In genomic region chr7:17027588-17028343, GRCm38 (mm10) we compare ENCODE assay signal across 8 mouse cellular contexts. TPM values are rescaled to one million over a fixed set of nuclear protein-coding genes. Genes with fewer than 3 reads are reported as not detected.
DNase-seq lines count a peak whose midpoint lies in the region; ATAC-seq and TF ChIP-seq lines count a peak whose summit lies in the region.

Gene Ppp5c (minus strand): TSS chr7:17027924.

- peak within 1 kb of the TSS; percentile 83 for H3K9ac ChIP-seq in forebrain, embryonic 13.5 days
- peak within 1 kb of the TSS; percentile 85 for H3K9ac ChIP-seq in liver, postnatal 0 days (replicated peaks)
- peak within 1 kb of the TSS; percentile 78 for H3K9ac ChIP-seq in neural tube, embryonic 14.5 days (replicated peaks; ENCODE audit: low read depth, low read length)

- 0% methylated on average over 56 of the region's 58 CpGs for WGBS in forebrain, embryonic 13.5 days
- WGBS in large intestine, adult 2 months: under 1% methylated on average over 57 of the region's 58 CpGs
- under 1% methylated on average over 54 of the region's 58 CpGs for WGBS in liver, postnatal 0 days (ENCODE audit: insufficient replicate concordance)
- WGBS in neural tube, embryonic 14.5 days: under 1% methylated on average over 55 of the region's 58 CpGs

- no peak for TF ChIP-seq CTCF in E14TG2a.4 (conservative IDR thresholded peaks at IDR 0.05; ENCODE audit: low read length)
- TF ChIP-seq CTCF in liver, postnatal 0 days (IDR thresholded peaks at IDR 0.05; ENCODE audit: low read depth): no peak

- H3K27me3 ChIP-seq in E14TG2a.4 (ENCODE audit: insufficient read depth, low read length): no peaks in the 10 kb centered on the region
- H3K27me3 ChIP-seq in forebrain, embryonic 13.5 days: no peaks in the 10 kb centered on the region
- no peaks in the 10 kb centered on the region for H3K27me3 ChIP-seq in liver, postnatal 0 days (ENCODE audit: insufficient read depth, low read length)
- H3K27me3 ChIP-seq in neural tube, embryonic 14.5 days (ENCODE audit: control insufficient read depth, insufficient read depth, low read length): no peaks in the 10 kb centered on the region

- no peak for TF ChIP-seq EP300 in liver, postnatal 0 days (IDR thresholded peaks at IDR 0.05; ENCODE audit: low read depth)

- H3K4me1 ChIP-seq in E14TG2a.4 (replicated peaks; ENCODE audit: low read depth, low read length): peaks cover 56% of the 10 kb centered on the region
- peaks cover 27% of the 10 kb centered on the region for H3K4me1 ChIP-seq in forebrain, embryonic 13.5 days
- H3K4me1 ChIP-seq in liver, postnatal 0 days (ENCODE audit: insufficient read depth): peaks cover 51% of the 10 kb centered on the region
- peaks cover 14% of the 10 kb centered on the region for H3K4me1 ChIP-seq in neural tube, embryonic 14.5 days (ENCODE audit: control insufficient read depth, insufficient read depth, low read length)

- intact Hi-C loops in heart, postnatal 10 days (cut with DNase I): no loop called here

- DNase-seq in c-Kit-positive CD71-positive TER-119-positive erythroid progenitor cells, embryonic 14.5 days (ENCODE audit: low spot score): peak; percentile 74
- DNase-seq in heart, postnatal 10 days: peak; percentile 94 to 95
- DNase-seq in large intestine, adult 2 months (ENCODE audit: low read depth, low spot score): no peak
- DNase-seq in liver, postnatal 0 days: peak; percentile 93
- DNase-seq in testis, postnatal 10 days (ENCODE audit: low spot score): peak; percentile 93

- peak within 1 kb of the TSS; percentile 79 for H3K4me2 ChIP-seq in forebrain, embryonic 13.5 days
- peak within 1 kb of the TSS; percentile 84 for H3K4me2 ChIP-seq in liver, postnatal 0 days (ENCODE audit: low read depth, low read length)
- H3K4me2 ChIP-seq in neural tube, embryonic 14.5 days (ENCODE audit: low read depth, low read length): peak within 1 kb of the TSS; percentile 89

- H3K36me3 ChIP-seq in E14TG2a.4 (ENCODE audit: insufficient read depth, low read length): peaks cover 38% of the 10 kb centered on the region
- H3K36me3 ChIP-seq in forebrain, embryonic 13.5 days (ENCODE audit: poor library complexity, severe bottlenecking): peaks cover 17% of the 10 kb centered on the region
- peaks cover 12% of the 10 kb centered on the region; the same call in 1 of the 2 replicates for H3K36me3 ChIP-seq in liver, postnatal 0 days (replicated peaks; ENCODE audit: insufficient read depth, low read length)
- H3K36me3 ChIP-seq in neural tube, embryonic 14.5 days (ENCODE audit: control insufficient read depth, insufficient read depth, low read length): no peaks in the 10 kb centered on the region

- peaks cover 3% of the 10 kb centered on the region; the same call in 1 of the 2 replicates for H3K9me3 ChIP-seq in E14TG2a.4 (ENCODE audit: low read length)
- H3K9me3 ChIP-seq in forebrain, embryonic 13.5 days (replicated peaks): no peaks in the 10 kb centered on the region
- H3K9me3 ChIP-seq in liver, postnatal 0 days (ENCODE audit: low read length): no peaks in the 10 kb centered on the region
- no peaks in the 10 kb centered on the region for H3K9me3 ChIP-seq in neural tube, embryonic 14.5 days (ENCODE audit: control insufficient read depth, low read length)

- H3K4me3 ChIP-seq in E14TG2a.4 (replicated peaks; ENCODE audit: low read length): peak within 1 kb of the TSS; percentile 100
- H3K4me3 ChIP-seq in forebrain, embryonic 13.5 days: peak within 1 kb of the TSS; percentile 92
- H3K4me3 ChIP-seq in liver, postnatal 0 days (ENCODE audit: low read depth, low read length): peak within 1 kb of the TSS; percentile 92
- peak within 1 kb of the TSS; percentile 82 for H3K4me3 ChIP-seq in neural tube, embryonic 14.5 days (ENCODE audit: low read depth, low read length)

- peak; percentile 89 for ATAC-seq in forebrain, embryonic 13.5 days
- peak; percentile 82 for ATAC-seq in liver, postnatal 0 days
- ATAC-seq in neural tube, embryonic 14.5 days (ENCODE audit: low read depth): peak; percentile 87

- peak within 1 kb of the TSS; percentile 20 for H3K27ac ChIP-seq in forebrain, embryonic 13.5 days
- H3K27ac ChIP-seq in liver, postnatal 0 days (ENCODE audit: low read depth): peak within 1 kb of the TSS; percentile 88
- H3K27ac ChIP-seq in neural tube, embryonic 14.5 days (ENCODE audit: low read depth, low read length): 0 out of 2 replicates have a peak within 1 kb of the TSS, but pooled peaks have one; percentile 57

RNA-seq across cellular contexts. Expression of gene Ppp5c, which starts in this region (rescaled TPM):
- 103 and 113 TPM in 2 replicates for polyA plus RNA-seq in forebrain, embryonic 13.5 days (2015; fragmentation: Nextera tagmentation; extraction: Ambion mirVana)
- 100 to 1,000 TPM; 104 to 105 TPM for total RNA-seq in heart, postnatal 10 days (2021)
- polyA plus RNA-seq in large intestine, adult 2 months (2012; rRNA removed): 198 and 205 TPM in 2 replicates
- polyA plus RNA-seq in liver, postnatal 0 days (2015; fragmentation: Nextera tagmentation; extraction: Ambion mirVana): 26.9 and 32.1 TPM in 2 replicates
- polyA plus RNA-seq in neural tube, embryonic 14.5 days (2014; fragmentation: Nextera tagmentation; extraction: Ambion mirVana): 121 TPM in 2 replicates

Comparison
In these comparisons a context has a peak if more than half of its experiments do, and no peak if none do; other contexts are left out.
1. H3K27ac ChIP-seq: peak in every context shown above with its lines; median percentile 88 in liver, postnatal 0 days; 57 in neural tube, embryonic 14.5 days; 20 in forebrain, embryonic 13.5 days.